Mouse (Mus musculus): ENCODE measurements around the gene Arhgef1.

Arhgef1 gene

GRCm38 (mm10) chr7:24944257-24944950 is 41.7 kb downstream of the Arhgef1 start, which contains the start of gene Gm4881:
Gene Gm4881, minus strand, starts transcription at chr7:24944494.
- DNase-seq (ENCODE audit: low spot score) = no peak

DNA sequence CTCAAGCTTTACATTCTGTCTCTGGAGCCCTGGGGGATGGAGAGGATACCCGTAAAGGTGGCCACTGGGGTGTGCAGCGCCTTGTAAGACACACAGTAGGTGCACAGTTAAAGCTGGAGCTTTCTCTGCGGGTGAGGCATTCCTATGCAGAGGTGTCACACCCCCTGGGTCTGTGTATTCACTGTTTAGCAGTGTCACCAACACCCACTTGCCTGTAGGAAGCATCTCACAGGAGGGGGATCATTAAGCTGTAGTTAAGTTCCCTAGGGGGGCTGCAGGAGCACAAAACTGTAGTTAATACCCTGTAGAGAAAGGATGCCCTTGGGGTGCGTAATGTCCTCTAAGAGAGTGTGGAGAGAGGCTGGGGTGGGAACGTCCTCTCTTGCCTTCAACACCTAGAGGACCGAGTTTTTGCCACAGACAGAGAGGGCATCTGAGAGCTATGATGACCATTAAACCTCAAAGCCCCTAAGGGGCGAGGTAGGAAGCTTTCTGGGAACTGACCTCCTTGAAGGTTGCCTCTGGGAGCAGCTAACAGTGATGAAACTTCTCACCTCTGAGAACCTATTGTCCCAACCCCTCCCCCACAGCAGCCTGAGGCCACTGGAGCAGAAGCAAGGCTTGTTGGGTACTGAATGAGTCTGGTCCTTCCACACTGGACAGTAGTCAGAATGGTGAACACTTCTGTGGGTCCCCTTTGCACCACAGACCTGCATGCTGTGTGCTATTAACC is 44.8 kb downstream of the Arhgef1 start:
- DNase-seq (ENCODE audit: low spot score) = no peak

DNA sequence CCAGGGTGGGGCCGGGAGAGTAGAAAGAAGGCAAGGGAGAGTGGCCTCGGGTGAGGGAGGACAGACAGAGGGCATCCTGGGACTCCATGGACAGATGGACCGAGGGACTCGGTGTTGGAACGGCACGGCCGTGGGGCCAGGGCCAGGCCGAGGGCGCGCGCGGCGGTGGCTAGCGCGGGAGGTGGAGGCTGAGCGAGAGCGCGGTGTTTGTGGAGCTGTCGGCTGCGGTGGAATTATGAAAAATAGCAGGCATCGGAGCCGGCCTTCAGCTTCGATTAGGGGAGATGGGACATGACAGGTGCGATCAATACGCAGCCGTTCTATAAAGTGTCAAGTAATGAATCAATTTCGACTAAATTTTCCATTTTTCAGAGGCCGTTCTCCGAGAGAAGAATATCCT is 46.1 kb downstream of the Arhgef1 start:
- no peak for DNase-seq (ENCODE audit: low spot score)

DNA sequence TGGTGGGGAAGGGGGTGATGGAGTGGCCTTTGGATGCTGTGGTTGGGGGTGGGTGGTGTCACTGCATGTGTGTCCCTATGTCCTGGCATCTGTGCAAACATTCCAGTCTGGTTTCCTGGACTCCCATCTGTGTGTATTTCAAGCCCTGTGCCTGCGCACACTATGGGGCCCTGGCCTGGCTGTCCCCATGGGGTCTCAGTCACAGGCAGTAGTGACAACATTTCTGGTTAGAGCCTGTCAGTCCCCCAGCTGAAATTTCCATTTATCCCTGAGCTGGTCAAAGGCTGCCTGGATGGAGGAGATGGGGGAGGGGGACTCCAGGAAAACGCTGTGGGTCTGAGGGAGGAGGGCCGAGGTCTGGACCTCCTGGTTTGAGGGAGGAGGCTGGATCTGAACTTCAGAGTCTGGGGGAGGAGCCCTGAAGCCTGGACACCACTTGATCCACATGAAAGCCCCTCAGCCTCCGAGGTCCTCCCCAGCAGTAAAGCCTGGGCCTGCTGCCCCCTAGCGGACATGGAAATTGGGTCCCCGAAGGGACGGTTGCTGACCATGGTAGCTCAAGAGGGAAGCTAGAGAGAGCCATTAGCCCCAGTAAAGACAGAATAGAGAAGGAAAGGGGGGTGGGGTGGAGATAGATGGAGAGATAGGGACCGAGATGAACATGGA is 47.4 kb downstream of the Arhgef1 start:
- DNase-seq (ENCODE audit: low spot score) = peak; percentile 73

GRCm38 (mm10) chr7:24953966-24954365 is 51.3 kb downstream of the Arhgef1 start:
- no peak for DNase-seq (ENCODE audit: low spot score)

GRCm38 (mm10) chr7:24954450-24954849 is 51.7 kb downstream of the Arhgef1 start:
- DNase-seq (ENCODE audit: low spot score) = peak; percentile 22

DNA sequence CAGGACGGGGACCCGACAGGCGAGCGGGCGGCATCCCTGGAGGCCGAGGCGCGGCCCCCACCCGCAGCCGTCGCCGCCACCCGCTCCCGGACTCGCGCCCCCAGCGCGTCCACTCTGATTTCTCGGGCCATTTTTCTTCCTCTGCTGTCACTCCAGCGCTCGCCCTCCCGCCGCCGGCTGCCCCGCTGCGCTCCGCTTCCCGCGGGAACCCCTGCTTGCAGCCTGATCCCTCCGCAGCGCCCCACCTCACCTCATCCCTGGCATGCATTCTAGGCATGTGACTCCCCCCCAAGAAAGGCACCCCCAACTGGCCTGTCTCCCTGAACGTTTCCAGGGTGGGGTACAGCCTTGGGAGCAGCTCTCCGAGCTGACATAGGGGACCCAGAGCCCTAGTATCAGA is 52.5 kb downstream of the Arhgef1 start:
- no peak for DNase-seq (ENCODE audit: low spot score)

- no peak for DNase-seq (ENCODE audit: low spot score)
Measured at GRCm38 (mm10) chr7:24964288-24964687, 61.6 kb downstream of the Arhgef1 start.

GRCm38 (mm10) chr7:24964897-24965535 is 62.3 kb downstream of the Arhgef1 start:
- peak; percentile 75 for DNase-seq (ENCODE audit: low spot score)

DNA sequence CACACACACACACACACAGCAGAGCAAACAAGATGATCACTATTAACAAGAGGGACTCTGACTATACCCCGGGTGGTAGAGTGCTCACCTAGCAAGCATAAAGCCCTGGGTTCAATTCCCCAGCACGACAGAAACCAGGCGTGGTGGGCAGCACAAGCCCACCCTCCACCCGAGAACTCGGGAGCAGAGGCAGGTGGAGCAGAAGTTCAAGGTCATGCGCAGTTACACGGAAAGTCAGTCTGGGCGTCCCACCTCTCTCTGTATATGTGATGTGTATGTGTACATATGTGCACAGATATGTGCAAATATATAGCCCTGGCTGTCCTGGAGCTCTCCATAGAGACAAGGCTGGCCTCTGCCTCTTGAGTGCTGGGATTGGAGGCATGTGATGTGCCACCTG is 65.3 kb downstream of the Arhgef1 start:
- DNase-seq (ENCODE audit: low spot score) = no peak

GRCm38 (mm10) chr7:24968463-24968862 is 65.8 kb downstream of the Arhgef1 start:
- no peak for DNase-seq (ENCODE audit: low spot score)

- no peak for DNase-seq (ENCODE audit: low spot score)
Measured at GRCm38 (mm10) chr7:24969805-24970204, 67.1 kb downstream of the Arhgef1 start.

DNA sequence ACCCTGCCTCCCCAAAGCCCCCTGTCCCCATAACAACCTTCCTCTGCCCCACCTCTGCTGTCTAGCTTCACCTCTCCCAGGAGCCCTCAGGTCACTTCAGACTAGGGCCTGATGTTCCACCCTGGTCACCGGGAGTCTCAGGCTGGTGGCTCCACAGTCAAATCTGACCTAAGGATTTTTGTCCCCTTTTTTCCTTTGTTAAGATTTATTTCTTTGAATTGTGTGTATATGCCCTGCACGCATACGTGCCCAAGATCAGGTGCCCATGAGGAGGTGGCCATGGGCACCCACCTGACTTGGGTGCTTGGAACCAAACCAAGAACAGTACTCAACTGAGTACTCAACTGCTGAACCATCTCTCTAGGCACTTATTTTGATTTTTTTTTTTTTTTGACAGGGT is 67.6 kb downstream of the Arhgef1 start:
- DNase-seq (ENCODE audit: low spot score) = no peak

DNA sequence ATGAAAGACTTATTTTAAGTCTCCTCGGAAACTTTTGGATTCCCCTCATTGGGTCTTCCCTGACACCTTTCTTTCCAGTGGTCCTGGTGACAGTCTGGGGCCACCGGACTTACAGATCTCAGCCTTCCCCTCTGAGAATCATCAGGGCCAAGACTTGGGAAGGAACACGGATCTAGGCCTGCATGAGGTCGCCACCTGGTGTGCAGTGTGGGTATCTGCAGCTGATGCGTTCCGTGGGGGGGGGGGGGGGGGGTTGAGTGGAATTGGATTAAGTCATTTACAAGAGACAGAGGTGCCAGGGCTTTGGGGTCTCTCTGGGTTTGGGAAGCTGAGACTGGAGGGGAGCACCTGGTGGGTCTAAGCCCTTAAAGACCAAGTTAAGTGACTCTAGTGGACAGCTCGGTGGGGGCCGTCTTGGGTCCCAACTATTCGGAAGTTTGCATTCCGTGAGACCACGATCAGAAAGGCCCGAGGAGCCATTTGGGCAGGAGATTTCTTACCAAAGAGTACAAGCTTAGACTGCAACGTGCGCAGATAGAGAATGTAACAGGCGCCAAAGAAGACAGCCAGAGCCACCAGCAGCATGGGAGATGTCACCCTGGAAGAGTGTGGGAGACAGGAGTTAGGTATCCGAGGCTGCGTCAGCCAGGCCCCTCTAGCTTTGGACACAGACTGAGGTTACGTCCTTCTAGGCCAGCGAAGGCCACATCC is 68.7 kb downstream of the Arhgef1 start:
- DNase-seq (ENCODE audit: low spot score) = no peak

DNA sequence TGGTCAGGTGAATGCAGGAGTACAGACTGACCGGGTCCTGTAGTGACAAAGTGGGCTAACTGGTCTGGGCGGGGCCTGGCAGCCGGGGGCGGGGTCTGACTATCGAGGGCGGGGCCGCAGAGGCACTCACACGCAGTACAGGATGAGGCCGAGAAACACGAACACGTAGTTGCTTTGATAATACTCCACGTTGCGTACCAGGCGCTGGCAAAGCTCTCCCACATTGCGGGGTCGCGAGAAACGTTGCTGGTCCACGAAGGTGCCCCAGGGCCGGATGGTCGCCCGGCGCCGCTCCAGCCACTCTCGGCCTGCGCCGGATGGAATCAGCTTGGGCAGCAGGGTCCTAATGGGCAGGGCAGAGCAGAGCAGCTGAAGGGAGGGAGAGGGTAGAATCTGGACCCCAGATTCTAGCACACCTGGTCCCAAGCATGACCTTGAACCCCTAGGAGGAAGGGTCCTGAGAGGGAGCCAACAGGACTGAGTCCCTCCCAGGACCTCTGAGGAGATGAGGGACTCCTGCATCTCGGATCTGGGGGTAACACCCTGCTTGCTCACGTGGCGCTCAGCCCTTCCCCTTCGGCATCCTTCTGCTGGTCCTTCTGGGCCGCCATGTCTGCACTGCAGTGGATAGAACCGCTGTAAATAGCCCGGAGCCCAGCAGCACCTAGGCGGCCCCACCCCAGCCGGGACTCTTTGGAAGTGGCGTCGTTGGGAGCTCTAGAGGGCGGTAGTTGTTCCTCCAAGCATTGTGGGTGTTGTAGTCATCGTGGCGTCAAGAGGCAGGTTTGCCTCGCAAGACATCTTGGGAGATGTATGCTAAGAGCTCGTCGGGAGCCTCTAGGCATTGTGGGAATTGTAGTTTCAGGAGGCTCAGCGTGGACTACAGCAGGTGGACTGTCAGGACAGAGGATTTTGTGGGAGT is 69.5 kb downstream of the Arhgef1 start, which contains the start of gene Rabac1:
Gene Rabac1, minus strand, starts transcription at position 783 of the 922 bp plus-strand sequence.
- peak; percentile 77 for DNase-seq (ENCODE audit: low spot score)

GRCm38 (mm10) chr7:24973208-24973607 is 70.5 kb downstream of the Arhgef1 start:
- DNase-seq (ENCODE audit: low spot score) = no peak

DNA sequence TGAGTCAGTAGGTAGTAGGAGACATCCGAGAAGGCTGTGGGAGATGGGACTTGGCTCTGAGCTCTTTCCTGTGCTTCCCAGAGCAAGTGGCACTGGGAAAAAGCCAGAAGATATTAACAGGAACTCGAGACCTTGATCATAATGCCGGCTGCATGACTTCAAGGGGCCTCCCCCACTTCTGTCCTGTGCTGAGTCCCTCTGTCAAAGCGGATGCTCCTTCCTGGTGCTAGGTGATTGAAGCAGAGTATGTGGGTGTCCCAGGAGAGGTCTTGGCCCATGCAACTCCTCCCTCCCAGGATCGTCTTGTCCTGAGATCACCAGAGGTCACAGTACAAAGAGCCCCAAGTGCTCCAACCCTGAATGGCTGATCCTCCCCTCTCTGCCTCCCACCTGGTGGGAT is 71.2 kb downstream of the Arhgef1 start:
- no peak for DNase-seq (ENCODE audit: low spot score)

- DNase-seq (ENCODE audit: low spot score) = peak; percentile 27
Measured at GRCm38 (mm10) chr7:24974893-24975595, 72.3 kb downstream of the Arhgef1 start.

Measured in ovary, postnatal 14 days (tissue).